Mouse (Mus musculus) lung, adult 18-20 months (tissue): ENCODE measurements at regions not wholly inside any gene's neighbourhood (a gene's known extent, or its start where the extent isn't known, plus 50 kb on each side); places are given as distances from the start of the nearest gene placed in this dataset.

Source experiments
- DNase-seq, 2 experiments: peaks; one replicate each; pipeline ENCODE4 v3.0.0; 2022; ENCODE audit warnings: mixed read lengths in 2 of 2

GRCm38 (mm10) chr12:98039677-98040076, 219.6 kb downstream of the Galc start:
- no peak for DNase-seq

- DNase-seq: no peak
Measured at GRCm38 (mm10) chr12:98023655-98024054, 235.6 kb downstream of the Galc start.

- DNase-seq: no peak
Measured at GRCm38 (mm10) chr12:98014607-98015278, 244.5 kb downstream of the Galc start.

GRCm38 (mm10) chr12:98009175-98009574, 250.1 kb downstream of the Galc start:
- no peak for DNase-seq

GRCm38 (mm10) chr12:98005671-98006469, 253.4 kb downstream of the Galc start:
- no peak for DNase-seq

- no peak for DNase-seq
Measured at GRCm38 (mm10) chr12:98002217-98002616, 257.0 kb downstream of the Galc start.

GRCm38 (mm10) chr12:97994884-97995283, 264.4 kb downstream of the Galc start:
- no peak for DNase-seq

GRCm38 (mm10) chr12:97993937-97994336, 265.3 kb downstream of the Galc start:
- no peak for DNase-seq

GRCm38 (mm10) chr12:97983390-97983789, 275.9 kb downstream of the Galc start:
- DNase-seq: no peak

GRCm38 (mm10) chr12:97978668-97979067, 280.6 kb downstream of the Galc start:
- no peak for DNase-seq

- DNase-seq: no peak
Measured at GRCm38 (mm10) chr12:97978178-97978651, 281.0 kb downstream of the Galc start.

- DNase-seq: no peak
Measured at GRCm38 (mm10) chr12:97977633-97978032, 281.6 kb downstream of the Galc start.

GRCm38 (mm10) chr12:97973909-97974510, 285.2 kb downstream of the Galc start:
- no peak for DNase-seq

- DNase-seq: no peak
Measured at GRCm38 (mm10) chr12:97957201-97957600, 302.1 kb downstream of the Galc start.

- DNase-seq: no peak
Measured at GRCm38 (mm10) chr12:97953336-97953735, 305.9 kb downstream of the Galc start.

- DNase-seq: no peak
Measured at GRCm38 (mm10) chr12:97952204-97952603, 307.1 kb downstream of the Galc start.

GRCm38 (mm10) chr12:97950072-97950471, 309.2 kb downstream of the Galc start:
- DNase-seq: no peak

- DNase-seq: no peak
Measured at GRCm38 (mm10) chr12:97947421-97947820, 311.8 kb downstream of the Galc start.

GRCm38 (mm10) chr12:97938361-97938760, 320.9 kb downstream of the Galc start:
- no peak for DNase-seq

- no peak for DNase-seq
Measured at GRCm38 (mm10) chr12:97929877-97930276, 329.4 kb downstream of the Galc start.

- no peak for DNase-seq
Measured at GRCm38 (mm10) chr12:97927036-97927435, 332.2 kb downstream of the Galc start.

- DNase-seq: no peak
Measured at GRCm38 (mm10) chr12:97921349-97922264, 337.7 kb downstream of the Galc start.

GRCm38 (mm10) chr12:97918416-97918815, 340.8 kb downstream of the Galc start:
- DNase-seq: no peak
